Mouse (Mus musculus) E14TG2a.4 (cell line): Measurements from ENCODE around the gene Pfkfb4.

Source experiments
- H3K27me3 ChIP-seq: 2 replicates; pipeline ENCODE4 v1.6.1; 2014; ENCODE audit warnings: low read length, control low read depth; ENCODE audit not compliant: insufficient read depth
- H3K36me3 ChIP-seq: 2 replicates; pipeline ENCODE4 v1.6.1; 2014; ENCODE audit warnings: low read length, control low read depth; ENCODE audit not compliant: insufficient read depth
- H3K4me1 ChIP-seq: replicated peaks from 2 replicates; pipeline ENCODE4 v1.6.1; 2014; ENCODE audit warnings: low read depth, low read length, control low read depth
- H3K4me3 ChIP-seq: replicated peaks from 2 replicates; pipeline ENCODE4 v1.5.1; 2014; ENCODE audit warnings: mild to moderate bottlenecking, low read length
- H3K9me3 ChIP-seq: 2 replicates; pipeline ENCODE4 v1.6.1; 2014; ENCODE audit warnings: low read length, control low read depth
- CTCF ChIP-seq: conservative IDR thresholded peaks from 2 replicates; pipeline ENCODE4 v1.5.1; 2014; ENCODE audit warnings: low read length
- NANOG ChIP-seq: IDR thresholded peaks from 2 replicates; pipeline ENCODE4 v1.6.1; 2014; ENCODE audit warnings: borderline replicate concordance, low read length, mixed read lengths
- POU5F1 ChIP-seq: IDR thresholded peaks from 2 replicates; pipeline ENCODE4 v1.6.1; 2014; ENCODE audit warnings: low read length, borderline replicate concordance

Pfkfb4 gene

GRCm38 (mm10) chr9:109060898-109061295 lies 69.3 kb downstream of the Pfkfb4 start:
- no peak overlapping the region for H3K4me3 ChIP-seq
- no peaks in the 10 kb centered on the region for H3K27me3 ChIP-seq
- TF ChIP-seq POU5F1 (no peak), NANOG (no peak), CTCF (no peak)
- no peaks in the 10 kb centered on the region for H3K9me3 ChIP-seq
- H3K4me1 ChIP-seq = peaks cover 51% of the 10 kb centered on the region
- peaks cover 85% of the 10 kb centered on the region for H3K36me3 ChIP-seq

DNA sequence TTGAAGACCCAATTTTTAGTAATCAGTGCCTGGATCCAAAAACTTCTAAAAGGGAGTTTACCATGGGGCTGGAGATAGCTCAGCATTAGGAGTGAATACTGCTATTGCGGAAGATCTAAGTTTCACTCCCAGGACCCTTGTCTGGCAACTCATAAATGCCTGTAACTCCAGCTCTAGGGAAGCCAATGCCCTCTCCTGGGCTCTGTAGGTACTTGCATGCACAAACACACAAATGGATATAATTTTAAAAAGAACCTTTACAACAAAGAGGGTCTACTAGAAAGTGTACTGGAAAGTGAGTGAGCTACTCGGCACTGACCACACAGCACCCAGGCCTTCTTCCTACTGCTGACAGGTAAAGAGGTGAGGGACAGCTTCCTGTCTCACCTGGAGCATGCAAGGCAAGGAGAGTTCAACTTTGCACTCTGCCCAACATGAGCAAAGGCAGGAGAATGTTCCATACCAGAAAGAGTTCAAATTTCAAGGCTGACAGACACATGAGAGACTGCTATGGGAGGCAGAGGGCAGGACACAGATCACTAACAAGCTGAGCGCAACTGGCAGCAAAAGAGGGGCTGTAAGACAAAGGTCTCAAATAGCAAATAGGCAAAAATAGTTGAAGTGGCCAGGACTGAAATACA lies 76.6 kb downstream of the Pfkfb4 start:
- H3K36me3 ChIP-seq = peaks cover 88% of the 10 kb centered on the region
- peaks cover 8% of the 10 kb centered on the region for H3K4me1 ChIP-seq
- H3K27me3 ChIP-seq = no peaks in the 10 kb centered on the region
- no peak overlapping the region for H3K4me3 ChIP-seq
- no peaks in the 10 kb centered on the region for H3K9me3 ChIP-seq
- TF ChIP-seq CTCF = no peak; the same call in 1 of the 2 replicates
- no peak for TF ChIP-seq POU5F1
- TF ChIP-seq NANOG = no peak

- Histone ChIP-seq H3K27me3 (no peaks in the 10 kb centered on the region), H3K4me3 (peak within 1 kb of the TSS; percentile 96), H3K4me1 (peaks cover 19% of the 10 kb centered on the region), H3K9me3 (no peaks in the 10 kb centered on the region), H3K36me3 (peaks cover 45% of the 10 kb centered on the region)
- TF ChIP-seq CTCF = no peak
Measured at GRCm38 (mm10) chr9:109073661-109074573, 82.3 kb downstream of the Pfkfb4 start, which contains the start of gene Atrip. TSS of gene Atrip (minus strand) at chr9:109074124.

DNA sequence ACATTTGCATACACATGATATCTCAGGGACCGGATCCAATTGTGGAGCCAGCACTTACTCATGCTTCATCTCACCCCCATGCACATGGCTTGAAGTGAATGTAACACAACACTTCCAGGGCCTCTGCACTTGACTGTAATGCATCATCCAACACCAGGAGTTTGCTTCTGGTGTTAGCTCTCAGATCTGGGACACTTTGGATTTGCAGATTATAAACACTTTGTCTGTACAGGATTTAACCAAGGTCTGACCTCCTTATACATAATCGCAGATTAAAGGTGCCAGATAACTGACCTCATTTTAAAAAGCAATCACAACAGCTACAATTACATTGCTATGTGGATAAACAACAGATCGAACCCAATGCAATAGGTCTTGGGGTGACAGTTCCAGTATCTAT lies 88.9 kb downstream of the Pfkfb4 start:
- Histone ChIP-seq H3K4me3 (no peak overlapping the region), H3K9me3 (no peaks in the 10 kb centered on the region), H3K36me3 (peaks cover 30% of the 10 kb centered on the region), H3K27me3 (no peaks in the 10 kb centered on the region), H3K4me1 (peaks cover 35% of the 10 kb centered on the region)
- no peak for TF ChIP-seq CTCF
- no peak for TF ChIP-seq NANOG
- no peak for TF ChIP-seq POU5F1

DNA sequence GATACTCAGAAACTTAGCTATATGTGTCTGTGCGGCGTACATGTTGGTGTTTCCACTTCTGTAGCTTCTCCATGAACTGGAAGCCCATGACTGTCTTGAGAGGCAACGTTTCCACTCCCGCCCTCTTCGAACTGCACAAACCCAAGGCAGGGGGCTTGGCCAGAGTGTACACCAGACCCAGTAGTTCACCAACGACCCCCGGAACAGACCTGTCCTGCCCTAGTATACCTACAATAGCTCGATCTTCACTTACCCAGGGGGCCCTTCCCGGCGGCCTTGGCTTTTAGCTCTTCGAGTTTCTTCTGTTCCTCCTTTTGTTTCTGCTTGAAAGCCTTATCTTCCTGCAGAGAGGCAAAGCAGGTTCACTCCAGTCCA lies 90.2 kb downstream of the Pfkfb4 start:
- peak overlapping the region; percentile 89 for H3K4me3 ChIP-seq
- H3K36me3 ChIP-seq = peaks cover 30% of the 10 kb centered on the region
- no peaks in the 10 kb centered on the region for H3K9me3 ChIP-seq
- H3K27me3 ChIP-seq = no peaks in the 10 kb centered on the region
- TF ChIP-seq NANOG (no peak), CTCF (no peak), POU5F1 (no peak)
- peaks cover 46% of the 10 kb centered on the region for H3K4me1 ChIP-seq
